Mouse (Mus musculus) ES-Bruce4 (cell line): ENCODE results near the gene 4930415O20Rik.

Source experiments
- CTCF ChIP-seq: IDR thresholded peaks from one replicate; pipeline ENCODE4 v1.8.1; 2011; ENCODE audit warnings: low read depth, low read length
- POLR2A ChIP-seq: IDR thresholded peaks from one replicate; pipeline ENCODE4 v1.8.1; 2011; ENCODE audit warnings: low read length; ENCODE audit not compliant: insufficient read depth

GRCm38 (mm10) chr15:98594193-98594592, 23.4 kb downstream of the 4930415O20Rik start:
- no peak for TF ChIP-seq CTCF
- TF ChIP-seq POLR2A = no peak
